Mouse (Mus musculus): Measurements from ENCODE around the gene Mcf2l. TPM values are rescaled to one million over a fixed set of nuclear protein-coding genes. Genes with fewer than 3 reads are reported as not detected.

The Mcf2l gene
- polyA plus RNA-seq (2017; shearing (Covaris generic)), result under 1 TPM in 1 of 3 experiments, not detected in 2; 0.51 TPM

- ATAC-seq, result peak; percentile 58
These were observed at the start of gene Mcf2l for GRCm38 (mm10) chr8:12873357-12874046. Mcf2l (plus strand) TSS chr8:12873806.

GRCm38 (mm10) chr8:12824562-12824961, 49.0 kb upstream of the Mcf2l start:
- no peak for ATAC-seq

- ATAC-seq, result no peak
These were observed 48.4 kb upstream of the Mcf2l start for GRCm38 (mm10) chr8:12825236-12825635.

DNA sequence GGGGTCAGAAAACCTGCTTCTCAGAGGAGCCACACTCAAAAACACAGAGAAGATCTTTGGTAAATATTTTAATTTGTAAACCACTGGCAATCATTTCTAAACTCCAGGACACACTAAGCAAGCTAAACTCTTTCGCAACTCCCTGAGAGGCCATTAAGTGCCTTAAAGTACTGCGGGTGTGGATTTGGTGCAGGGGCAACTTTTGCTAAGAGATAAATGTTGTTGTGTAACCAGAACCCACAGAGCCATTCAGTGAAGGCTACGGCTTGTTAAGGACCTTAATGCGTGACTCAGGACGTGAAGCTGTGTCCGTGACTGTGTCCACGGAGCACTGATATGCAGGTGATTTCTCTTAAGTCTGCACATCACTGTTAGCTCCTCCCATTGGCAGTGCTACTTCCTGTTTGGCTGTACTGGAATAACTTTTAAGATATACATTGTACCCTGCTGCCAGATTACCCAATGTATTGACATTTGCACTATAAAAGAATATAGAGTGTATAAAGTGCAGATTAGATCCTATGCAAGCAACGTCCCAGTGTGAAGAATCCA, 47.8 kb upstream of the Mcf2l start:
- ATAC-seq, result no peak

GRCm38 (mm10) chr8:12827124-12827523, 46.5 kb upstream of the Mcf2l start:
- no peak for ATAC-seq

- no peak for ATAC-seq
These were observed 45.3 kb upstream of the Mcf2l start for GRCm38 (mm10) chr8:12828298-12828697.

DNA sequence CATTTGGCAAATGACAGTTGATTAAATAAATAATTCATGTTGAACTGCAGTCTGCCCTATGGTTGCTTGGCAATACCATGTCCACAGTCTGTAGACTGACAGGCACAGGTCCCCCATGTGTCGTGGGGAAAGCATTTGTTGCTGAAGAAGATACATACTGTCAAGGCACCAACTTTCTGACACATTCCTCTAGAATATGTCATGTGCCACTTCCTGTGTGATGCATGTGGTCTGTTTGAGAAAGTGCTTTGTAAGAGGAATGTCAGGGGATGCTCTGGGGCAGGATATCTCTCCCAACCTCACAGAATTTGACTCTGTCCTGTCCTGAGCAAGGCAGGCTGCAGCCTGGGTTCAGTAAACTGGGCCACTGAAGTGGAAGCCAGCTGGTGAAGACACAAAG, 44.2 kb upstream of the Mcf2l start:
- no peak for ATAC-seq

GRCm38 (mm10) chr8:12831659-12832589, 41.7 kb upstream of the Mcf2l start:
- no peak for ATAC-seq

- no peak for ATAC-seq
These were observed 40.0 kb upstream of the Mcf2l start for GRCm38 (mm10) chr8:12833616-12834015.

- ATAC-seq, result no peak
These were observed 32.8 kb upstream of the Mcf2l start for GRCm38 (mm10) chr8:12840834-12841233.

- no peak for ATAC-seq
These were observed 31.1 kb upstream of the Mcf2l start for GRCm38 (mm10) chr8:12842342-12842995.

DNA sequence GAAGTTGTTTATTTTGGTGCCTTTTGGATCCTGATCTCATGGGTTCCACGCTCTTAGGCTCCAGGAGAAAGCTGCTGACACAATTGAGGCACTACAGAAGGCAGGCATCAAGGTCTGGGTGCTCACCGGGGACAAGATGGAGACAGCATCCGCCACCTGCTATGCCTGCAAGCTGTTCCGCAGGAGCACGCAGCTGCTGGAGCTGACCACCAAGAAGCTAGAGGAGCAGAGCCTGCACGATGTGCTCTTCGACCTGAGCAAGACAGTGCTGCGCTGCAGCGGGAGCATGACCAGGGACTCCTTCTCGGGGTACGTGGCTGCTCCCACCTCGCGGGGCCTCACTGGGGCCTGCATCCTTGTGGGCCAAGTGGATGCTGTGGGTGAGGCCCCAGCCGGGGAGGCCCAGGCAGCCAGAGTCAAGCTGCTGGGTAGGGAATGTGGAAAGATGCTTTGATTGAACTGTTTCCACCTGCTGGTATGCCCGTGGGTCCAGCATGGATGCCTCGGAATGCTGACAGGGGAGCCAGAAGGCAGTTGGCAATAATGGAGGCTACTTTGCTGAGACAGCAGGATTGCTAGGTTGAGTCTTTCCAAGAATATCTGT, 29.2 kb upstream of the Mcf2l start:
- ATAC-seq, result no peak

DNA sequence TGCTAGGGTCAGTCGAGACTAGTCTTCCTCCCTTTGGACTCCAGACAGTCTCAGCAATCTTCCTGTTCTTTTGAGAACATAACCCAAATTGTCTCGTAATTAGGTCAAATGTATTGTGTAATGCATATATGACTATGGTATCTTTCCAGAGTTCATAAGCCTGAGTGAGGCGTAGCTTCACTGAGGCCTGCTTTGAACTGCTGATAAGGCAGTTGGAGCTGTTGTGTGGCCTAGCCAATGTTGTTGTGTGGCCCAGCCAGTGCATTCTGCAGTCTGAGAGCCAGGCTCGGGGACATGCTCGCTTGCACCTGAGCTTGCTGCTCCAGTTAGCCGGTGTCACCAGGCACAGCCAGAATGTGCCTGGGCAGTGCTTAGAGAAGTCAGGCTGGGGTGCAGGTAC, 27.2 kb upstream of the Mcf2l start:
- ATAC-seq, result no peak

DNA sequence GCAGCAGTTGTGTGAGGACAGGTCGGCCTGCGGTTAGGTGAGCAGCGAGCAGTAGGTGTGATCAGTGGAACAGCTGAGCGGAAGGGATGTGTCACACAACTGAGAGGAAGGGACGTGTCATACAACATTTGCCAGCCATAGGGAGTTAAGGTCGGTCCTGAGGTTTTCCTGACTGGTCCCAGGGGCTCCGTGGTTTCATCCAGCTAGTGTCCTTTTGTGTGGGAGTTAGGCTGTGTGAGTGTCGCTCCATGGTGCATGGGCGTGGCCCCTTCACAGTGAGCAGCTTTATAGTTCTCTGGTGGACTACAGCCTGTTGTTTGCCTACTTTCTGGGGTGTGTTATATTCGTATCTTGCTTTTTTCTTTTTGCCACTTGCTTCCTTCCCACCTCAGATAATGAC, 22.4 kb upstream of the Mcf2l start:
- no peak for ATAC-seq

DNA sequence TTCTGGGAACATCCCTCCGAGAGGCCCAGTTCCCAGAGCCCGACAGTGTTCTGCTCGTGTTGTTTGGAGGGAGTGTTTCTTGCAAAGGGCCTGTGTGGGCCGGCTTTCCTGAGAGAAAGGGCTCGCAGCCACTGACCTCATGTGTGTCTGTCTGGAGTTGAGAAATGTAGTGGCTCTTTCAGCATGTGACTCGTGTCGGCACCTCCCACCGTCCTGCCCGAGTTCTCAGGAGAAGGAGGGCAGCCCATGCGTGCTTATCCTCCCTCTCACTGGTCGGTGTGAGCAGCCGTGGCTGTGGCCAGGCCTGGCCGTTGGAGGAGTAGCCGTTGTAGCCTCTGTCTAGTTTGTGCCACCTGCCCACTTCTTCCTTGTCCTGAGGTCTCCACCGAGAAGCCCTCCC, 17.6 kb upstream of the Mcf2l start:
- ATAC-seq, result no peak

GRCm38 (mm10) chr8:12863061-12863460, 10.5 kb upstream of the Mcf2l start:
- no peak for ATAC-seq

- ATAC-seq, result no peak
These were observed 10.0 kb upstream of the Mcf2l start for GRCm38 (mm10) chr8:12863608-12864007.

DNA sequence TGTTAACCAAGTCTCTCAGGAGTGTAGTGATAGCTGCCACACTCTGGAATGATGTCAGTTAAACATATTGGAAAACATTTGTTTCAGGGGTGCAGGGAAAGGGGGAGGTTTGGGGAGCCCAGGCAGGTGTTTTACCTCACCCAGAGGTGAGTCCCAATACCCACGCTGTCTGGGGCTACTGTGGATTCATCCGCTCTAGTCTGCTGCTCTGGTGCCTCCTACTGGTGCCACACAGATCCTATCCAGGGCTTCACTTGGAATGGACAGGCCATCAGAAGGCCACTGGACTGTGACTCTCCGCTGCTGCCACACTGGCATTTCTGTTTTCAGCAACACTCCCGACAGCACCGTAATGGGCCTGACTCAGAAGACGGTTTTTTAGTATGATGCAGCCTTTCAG, 7.8 kb upstream of the Mcf2l start:
- ATAC-seq, result no peak

GRCm38 (mm10) chr8:12869661-12870060, 3.9 kb upstream of the Mcf2l start:
- no peak for ATAC-seq

- no peak for ATAC-seq
These were observed 3.0 kb upstream of the Mcf2l start for GRCm38 (mm10) chr8:12870656-12871055.

- ATAC-seq, result no peak
These were observed 2.1 kb upstream of the Mcf2l start for GRCm38 (mm10) chr8:12871461-12871860.

DNA sequence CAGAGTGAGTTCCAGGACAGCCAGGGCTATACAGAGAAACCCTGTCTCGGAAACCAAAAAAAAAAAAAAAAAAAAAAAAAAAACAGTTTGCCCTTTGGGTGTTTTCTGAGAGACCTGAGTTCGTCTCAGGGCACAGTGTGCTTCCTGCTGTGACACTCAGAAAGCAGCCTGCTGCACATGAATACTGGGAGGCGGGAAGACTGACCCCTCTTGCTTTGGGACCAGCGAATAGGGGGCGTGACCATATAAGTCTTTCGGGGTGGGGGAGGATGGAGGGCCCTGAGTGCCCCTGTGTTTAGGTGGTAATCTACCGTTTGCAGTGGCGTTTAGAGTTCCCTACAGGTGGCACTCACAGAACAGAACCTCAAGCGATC, 636 bp upstream of the Mcf2l start:
- no peak for ATAC-seq
